Mouse (Mus musculus) intestine, embryonic 15.5 days (tissue): Measurements from ENCODE around the gene Msx2. TPM values are rescaled to one million over a fixed set of nuclear protein-coding genes. Genes with fewer than 3 reads are reported as not detected.

Experiments used
- ATAC-seq: fragments of 200-750 bp; cut with Nextera tagmentation; 2 replicates; pipeline ENCODE4 v1.8.0; 2017; ENCODE audit warnings: moderate TSS enrichment, moderate library complexity
- H3K27ac ChIP-seq: fragments of 300-500 bp; sonication (generic); 2 replicates; pipeline ENCODE4 v1.5.1; 2015; ENCODE audit warnings: mild to moderate bottlenecking, inconsistent platforms
- H3K27me3 ChIP-seq: fragments of 300-500 bp; sonication (generic); replicated peaks from 2 replicates; pipeline ENCODE4 v1.6.1; 2015; ENCODE audit warnings: inconsistent platforms
- H3K36me3 ChIP-seq: fragments of 300-500 bp; sonication (generic); 2 replicates; pipeline ENCODE4 v1.6.1; 2015; ENCODE audit warnings: inconsistent platforms
- H3K4me1 ChIP-seq: fragments of 300-500 bp; sonication (generic); replicated peaks from 2 replicates; pipeline ENCODE4 v1.6.1; 2015; ENCODE audit warnings: inconsistent platforms
- H3K4me2 ChIP-seq: fragments of 300-500 bp; sonication (generic); replicated peaks from 2 replicates; pipeline ENCODE4 v1.6.1; 2015; ENCODE audit warnings: mild to moderate bottlenecking, inconsistent platforms
- H3K4me3 ChIP-seq: fragments of 300-500 bp; sonication (generic); replicated peaks from 2 replicates; pipeline ENCODE4 v1.5.1; 2015; ENCODE audit warnings: inconsistent platforms
- H3K9ac ChIP-seq: fragments of 300-500 bp; sonication (generic); 2 replicates; pipeline ENCODE4 v1.6.1; 2015; ENCODE audit warnings: inconsistent platforms
- H3K9me3 ChIP-seq: fragments of 300-500 bp; sonication (generic); 2 replicates; pipeline ENCODE4 v1.6.1; 2016; ENCODE audit warnings: inconsistent platforms
- WGBS: fragments of 180-500 bp; shearing (Covaris S2); methylation state at CpG from one replicate; pipeline ENCODE4 v1.1.7; 2015; 5-methylcytosine and 5-hydroxymethylcytosine counted together
- polyA plus RNA-seq: library from polyadenylated mRNA; unstranded; fragments of >200 nt; fragmentation: Nextera tagmentation; extraction: Ambion mirVana; gene quantifications from 2 replicates; pipeline ENCODE4 v1.2.1, GENCODE M21; 2015

Msx2 gene
- polyA plus RNA-seq, 1 experiment from 2014 or later, result 0.33 TPM

GRCm38 (mm10) chr13:53462649-53462970 lies 10.3 kb downstream of the Msx2 start:
- Histone ChIP-seq H3K4me1 (peaks cover 8% of the 10 kb centered on the region; the same call in 1 of the 2 replicates), H3K4me3 (peak overlapping the region; percentile 26), H3K27me3 (peaks cover 60% of the 10 kb centered on the region), H3K9me3 (no peaks in the 10 kb centered on the region; the same call in 1 of the 2 replicates), H3K9ac (no peak overlapping the region), H3K27ac (no peak overlapping the region), H3K36me3 (no peaks in the 10 kb centered on the region), H3K4me2 (peak overlapping the region; percentile 58)
- WGBS, result 2% methylated on average over 15 of the region's 15 CpGs
- ATAC-seq, result no peak

- Histone ChIP-seq H3K4me2 (peak overlapping the region; percentile 58), H3K36me3 (no peaks in the 10 kb centered on the region), H3K9ac (no peak overlapping the region), H3K27ac (no peak overlapping the region), H3K4me3 (peak overlapping the region; percentile 26), H3K9me3 (no peaks in the 10 kb centered on the region; the same call in 1 of the 2 replicates), H3K4me1 (peaks cover 8% of the 10 kb centered on the region; the same call in 1 of the 2 replicates), H3K27me3 (peaks cover 60% of the 10 kb centered on the region)
- peak; percentile 67 for ATAC-seq
- under 1% methylated on average over 51 of the region's 51 CpGs for WGBS
Observed at GRCm38 (mm10) chr13:53461855-53462648, 10.8 kb downstream of the Msx2 start.

- Histone ChIP-seq H3K27ac (no peak overlapping the region), H3K9ac (no peak overlapping the region), H3K4me2 (no peak overlapping the region), H3K4me3 (no peak overlapping the region), H3K36me3 (no peaks in the 10 kb centered on the region), H3K27me3 (peaks cover 57% of the 10 kb centered on the region), H3K4me1 (peaks cover 8% of the 10 kb centered on the region; the same call in 1 of the 2 replicates), H3K9me3 (no peaks in the 10 kb centered on the region; the same call in 1 of the 2 replicates)
- no peak for ATAC-seq
- 41% methylated on average over 2 of the region's 2 CpGs for WGBS
Observed at GRCm38 (mm10) chr13:53461346-53461745, 11.5 kb downstream of the Msx2 start.

GRCm38 (mm10) chr13:53458766-53459165 lies 14.1 kb downstream of the Msx2 start:
- H3K4me2 ChIP-seq, result no peak overlapping the region
- peaks cover 42% of the 10 kb centered on the region for H3K27me3 ChIP-seq
- H3K36me3 ChIP-seq, result no peaks in the 10 kb centered on the region
- ATAC-seq, result no peak
- no peak overlapping the region for H3K9ac ChIP-seq
- WGBS, result 61% methylated on average over 4 of the region's 4 CpGs
- peaks cover 8% of the 10 kb centered on the region; the same call in 1 of the 2 replicates for H3K4me1 ChIP-seq
- H3K4me3 ChIP-seq, result no peak overlapping the region
- no peak overlapping the region for H3K27ac ChIP-seq
- no peaks in the 10 kb centered on the region; the same call in 1 of the 2 replicates for H3K9me3 ChIP-seq

- Histone ChIP-seq H3K27ac (no peak overlapping the region), H3K36me3 (no peaks in the 10 kb centered on the region), H3K4me2 (peak overlapping the region; percentile 42), H3K4me1 (no peaks in the 10 kb centered on the region), H3K4me3 (no peak overlapping the region), H3K27me3 (peaks cover 18% of the 10 kb centered on the region; the same call in 1 of the 2 replicates), H3K9me3 (no peaks in the 10 kb centered on the region), H3K9ac (no peak overlapping the region)
- no peak for ATAC-seq
- 14% methylated on average over 21 of the region's 21 CpGs for WGBS
Observed at GRCm38 (mm10) chr13:53454794-53455672, 17.8 kb downstream of the Msx2 start.

- 83% methylated on average over 3 of the region's 3 CpGs for WGBS
- ATAC-seq, result no peak
Observed at GRCm38 (mm10) chr13:53453927-53454326, 18.9 kb downstream of the Msx2 start.

GRCm38 (mm10) chr13:53447609-53448008 lies 25.3 kb downstream of the Msx2 start:
- H3K27me3 ChIP-seq, result 0 out of 2 replicates have a peak, but pooled peaks cover 3% of the 10 kb centered on the region
- WGBS, result 16% methylated on average over 6 of the region's 6 CpGs
- H3K9ac ChIP-seq, result no peak overlapping the region
- ATAC-seq, result no peak
- no peak overlapping the region for H3K4me3 ChIP-seq
- H3K27ac ChIP-seq, result no peak overlapping the region
- H3K4me1 ChIP-seq, result no peaks in the 10 kb centered on the region
- H3K9me3 ChIP-seq, result no peaks in the 10 kb centered on the region
- no peak overlapping the region for H3K4me2 ChIP-seq
- no peaks in the 10 kb centered on the region for H3K36me3 ChIP-seq

More at GRCm38 (mm10) chr13:53453927-53454326, 18.9 kb downstream of the Msx2 start:
- Histone ChIP-seq H3K9ac (no peak overlapping the region), H3K4me2 (no peak overlapping the region), H3K4me3 (no peak overlapping the region), H3K27me3 (peaks cover 18% of the 10 kb centered on the region; the same call in 1 of the 2 replicates), H3K9me3 (no peaks in the 10 kb centered on the region), H3K4me1 (no peaks in the 10 kb centered on the region), H3K36me3 (no peaks in the 10 kb centered on the region), H3K27ac (no peak overlapping the region)

GRCm38 (mm10) chr13:53443602-53444001 lies 29.3 kb downstream of the Msx2 start:
- Histone ChIP-seq H3K9me3 (no peaks in the 10 kb centered on the region), H3K9ac (no peak overlapping the region), H3K27ac (no peak overlapping the region), H3K27me3 (no peaks in the 10 kb centered on the region), H3K4me2 (no peak overlapping the region), H3K4me1 (no peaks in the 10 kb centered on the region), H3K36me3 (no peaks in the 10 kb centered on the region), H3K4me3 (no peak overlapping the region)
- no peak for ATAC-seq
- WGBS, result 26% methylated on average over 3 of the region's 3 CpGs

GRCm38 (mm10) chr13:53442168-53442980 lies 30.5 kb downstream of the Msx2 start:
- Histone ChIP-seq H3K4me2 (peak overlapping the region; percentile 52), H3K4me3 (no peak overlapping the region), H3K36me3 (no peaks in the 10 kb centered on the region), H3K27me3 (no peaks in the 10 kb centered on the region), H3K4me1 (no peaks in the 10 kb centered on the region), H3K27ac (no peak overlapping the region), H3K9ac (no peak overlapping the region), H3K9me3 (no peaks in the 10 kb centered on the region)
- ATAC-seq, result no peak
- WGBS, result 36% methylated on average over 25 of the region's 25 CpGs

GRCm38 (mm10) chr13:53441307-53442028 lies 31.4 kb downstream of the Msx2 start:
- H3K27ac ChIP-seq, result no peak overlapping the region
- no peak overlapping the region for H3K4me2 ChIP-seq
- H3K27me3 ChIP-seq, result no peaks in the 10 kb centered on the region
- no peaks in the 10 kb centered on the region for H3K4me1 ChIP-seq
- H3K36me3 ChIP-seq, result no peaks in the 10 kb centered on the region
- H3K4me3 ChIP-seq, result no peak overlapping the region
- 69% methylated on average over 5 of the region's 5 CpGs for WGBS
- H3K9me3 ChIP-seq, result no peaks in the 10 kb centered on the region
- no peak for ATAC-seq
- no peak overlapping the region for H3K9ac ChIP-seq

GRCm38 (mm10) chr13:53439957-53440356 lies 32.9 kb downstream of the Msx2 start:
- Histone ChIP-seq H3K27ac (no peak overlapping the region), H3K27me3 (no peaks in the 10 kb centered on the region), H3K36me3 (no peaks in the 10 kb centered on the region), H3K4me2 (no peak overlapping the region), H3K4me1 (no peaks in the 10 kb centered on the region), H3K9ac (no peak overlapping the region), H3K9me3 (no peaks in the 10 kb centered on the region), H3K4me3 (no peak overlapping the region)
- ATAC-seq, result no peak
- 81% methylated on average over 3 of the region's 3 CpGs for WGBS
